Mouse (Mus musculus) kidney, adult 9 months (tissue): ENCODE data around the gene Gm6871.
"Not testable (repeated sequence)": the region's sequence is repeated elsewhere in the genome, so short reads cannot be mapped to it uniquely, and the experiment has no call there.

Experiments used
- DNase-seq: peaks from one replicate; pipeline ENCODE4 v3.0.0; 2022

Gm6871 gene

DNA sequence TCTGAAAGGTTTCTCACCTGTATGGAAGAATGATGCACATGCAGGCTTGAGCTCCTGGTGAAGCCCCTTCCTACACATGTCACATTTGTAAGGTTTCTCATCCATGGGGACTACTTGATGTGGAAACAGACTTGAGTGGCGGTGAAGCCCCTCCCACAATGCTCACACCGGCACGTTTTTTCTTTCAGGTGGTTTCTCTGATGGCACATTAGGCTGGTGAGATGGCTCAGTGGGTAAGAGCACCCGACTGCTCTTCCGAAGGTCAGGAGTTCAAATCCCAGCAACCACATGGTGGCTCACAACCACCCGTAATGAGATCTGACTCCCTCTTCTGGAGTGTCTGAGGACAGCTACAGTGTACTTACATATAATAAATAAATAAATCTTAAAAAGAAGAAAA lies at the start of gene Gm6871:
Gene Gm6871, minus strand, starts transcription at position 101 of the 400 bp plus-strand sequence.
- not testable (repeated sequence) for DNase-seq

DNA sequence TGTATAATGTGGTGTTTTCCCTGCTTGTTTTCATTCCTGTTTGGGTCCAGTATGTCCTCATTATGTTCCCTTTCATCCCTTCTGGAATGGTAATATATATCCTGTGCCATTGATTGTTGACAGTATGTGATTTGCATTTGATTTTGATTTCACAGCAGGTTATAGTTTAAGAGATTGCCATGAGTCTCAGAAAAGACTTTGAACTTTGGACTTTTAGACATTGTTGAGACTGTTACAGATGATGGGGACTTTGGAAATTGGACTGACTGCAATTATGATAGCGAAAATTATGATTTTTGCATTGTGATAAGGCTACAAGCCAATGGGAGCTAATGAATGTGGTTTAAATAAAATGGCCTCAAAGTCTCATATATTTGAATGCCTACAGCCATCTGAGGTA lies 42.8 kb upstream of the Gm6871 start:
- not testable (repeated sequence) for DNase-seq

DNA sequence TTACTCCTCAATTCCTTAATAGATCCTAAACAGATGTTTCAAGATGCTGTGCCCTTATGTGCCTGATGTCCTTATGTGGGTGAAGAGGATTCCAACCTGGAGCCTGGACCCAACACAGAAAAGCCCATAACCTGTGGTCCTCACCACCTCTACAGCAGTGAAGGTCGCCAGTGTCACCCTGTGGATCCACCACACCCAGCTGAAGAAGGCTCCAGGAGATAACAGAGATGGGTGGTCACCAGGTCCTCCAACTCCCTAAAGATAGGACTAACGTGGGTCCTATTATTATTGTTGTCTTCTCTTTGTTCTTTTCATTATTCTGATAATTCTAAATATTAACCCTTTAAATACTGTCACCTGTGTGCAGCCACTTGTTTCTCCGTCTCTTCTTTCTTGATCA lies 38.2 kb upstream of the Gm6871 start:
- DNase-seq = no peak

DNA sequence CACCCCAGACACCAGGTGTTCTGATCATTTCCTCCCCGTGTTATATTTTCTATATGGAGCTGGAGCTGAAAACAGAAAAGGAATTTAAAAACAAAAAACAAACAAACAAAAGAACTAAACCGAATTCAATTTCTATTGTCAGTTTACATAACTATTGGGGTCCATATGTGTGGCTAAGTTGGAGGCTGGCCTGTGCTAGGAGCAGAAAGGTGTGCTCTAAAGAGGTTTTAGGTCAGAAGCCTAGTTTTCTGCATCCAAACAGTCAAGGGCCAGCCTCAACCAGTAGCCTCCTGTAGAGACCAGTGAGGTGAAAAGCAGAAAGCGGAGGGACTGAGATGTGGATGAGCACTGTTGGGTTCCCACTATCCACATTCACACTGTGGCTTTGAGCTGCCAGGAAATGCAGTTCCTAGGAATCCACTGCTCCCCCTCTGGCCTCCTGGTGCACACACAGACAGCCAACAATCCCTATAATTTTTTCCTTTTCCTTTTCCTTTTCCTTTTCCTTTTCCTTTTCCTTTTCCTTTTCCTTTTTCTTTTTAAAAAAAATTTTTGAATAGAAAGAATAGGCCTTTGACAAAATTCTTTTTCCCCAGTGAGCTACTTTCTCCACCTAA lies 26.6 kb upstream of the Gm6871 start:
- DNase-seq = no peak

DNA sequence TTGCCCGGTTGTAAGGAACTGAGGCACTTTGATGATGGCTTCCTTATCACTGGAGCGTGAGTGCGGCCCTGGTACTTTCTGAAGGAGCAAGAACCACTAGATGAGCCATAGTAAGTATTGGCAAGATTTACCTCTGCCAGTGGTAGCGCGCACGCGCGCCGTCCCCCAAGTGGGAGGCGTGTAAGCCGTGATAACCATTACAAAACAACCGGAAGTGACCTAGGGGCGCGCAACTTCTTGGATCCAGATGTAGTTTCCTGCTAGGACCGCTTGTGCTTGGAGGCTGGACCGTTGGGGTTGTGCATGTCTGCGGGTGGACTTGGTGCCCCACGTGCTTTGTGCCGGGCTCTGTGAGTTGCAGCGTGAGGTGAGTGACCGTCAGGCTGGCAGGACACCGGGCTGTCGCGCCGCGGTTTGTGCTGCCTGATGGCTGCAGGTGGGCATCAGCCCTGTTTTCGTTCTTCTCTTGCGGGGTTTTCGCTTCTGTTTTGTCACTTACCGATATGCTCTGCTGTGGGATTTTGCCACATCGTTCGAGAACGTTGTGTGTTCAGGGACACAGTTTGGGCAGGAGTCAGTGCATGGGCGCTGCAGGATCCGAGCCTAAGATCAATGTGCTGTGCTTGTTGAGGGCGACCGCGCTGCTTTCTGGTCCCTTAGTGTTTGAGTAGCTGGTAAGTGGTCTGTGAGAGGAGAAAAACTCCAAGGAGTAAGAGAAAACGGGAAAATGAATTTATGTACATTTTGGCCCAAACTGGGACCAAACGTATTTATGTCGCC lies 25.8 kb upstream of the Gm6871 start, which contains the start of gene 2610021A01Rik:
Gene 2610021A01Rik, plus strand, starts transcription at position 197 of the 780 bp plus-strand sequence.
- DNase-seq = peak; percentile 97

DNA sequence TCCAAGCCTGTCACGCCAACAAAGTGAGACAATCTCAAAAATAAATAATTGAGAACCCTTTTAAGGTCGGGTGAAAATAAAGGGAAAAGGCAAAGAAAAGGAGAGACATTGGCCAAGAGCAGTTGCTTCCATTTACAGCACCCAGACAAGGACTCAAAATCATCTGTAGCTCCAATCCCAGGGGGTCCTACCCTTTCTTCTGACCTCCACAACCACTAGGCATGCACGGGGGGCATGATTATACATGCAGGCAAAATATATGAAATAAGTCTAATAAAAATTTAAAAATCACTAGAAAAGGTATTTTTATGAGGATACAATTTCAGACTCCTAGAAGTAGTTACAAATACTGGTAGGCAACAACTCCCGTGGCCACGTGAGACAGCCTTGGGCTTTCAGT lies 25.2 kb upstream of the Gm6871 start:
- no peak for DNase-seq

DNA sequence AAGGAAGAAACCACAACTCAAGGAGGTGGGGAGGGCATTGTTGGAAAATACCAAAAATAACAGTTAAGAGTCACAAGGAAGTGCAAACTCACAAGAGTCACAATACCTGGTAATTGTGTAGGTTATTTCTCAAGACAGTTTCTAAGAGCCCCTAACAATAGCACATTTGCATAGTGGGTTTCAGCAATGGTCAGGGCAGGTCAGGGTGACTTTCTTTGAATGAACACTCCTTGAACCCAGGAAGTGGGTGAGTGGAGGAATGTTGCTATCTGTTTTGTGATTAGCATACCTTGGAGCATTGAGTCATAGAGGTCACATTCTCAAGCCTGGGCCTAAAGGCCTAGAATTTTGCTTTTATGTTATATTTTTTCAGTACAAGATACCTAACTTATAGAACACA lies 14.4 kb upstream of the Gm6871 start:
- not testable (repeated sequence) for DNase-seq

DNA sequence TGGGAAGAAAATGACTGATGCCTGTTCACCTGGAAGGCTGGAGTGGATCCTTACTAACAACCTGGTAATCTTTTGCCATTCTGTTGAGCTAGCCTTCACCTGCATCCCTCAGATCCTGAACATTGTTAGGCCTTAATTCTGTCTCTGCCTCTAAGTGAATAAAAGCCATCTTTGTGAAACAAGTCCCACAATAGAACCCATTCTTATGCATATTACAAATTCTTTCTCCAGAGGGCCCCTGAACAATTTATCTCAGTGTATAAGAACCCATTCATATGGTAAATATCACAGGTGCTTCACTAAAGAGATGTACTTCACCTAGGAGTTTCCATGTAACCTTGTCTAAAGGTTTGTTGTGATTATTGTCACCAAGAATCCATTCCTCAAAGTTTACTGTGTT lies 8.6 kb upstream of the Gm6871 start:
- DNase-seq = no peak

DNA sequence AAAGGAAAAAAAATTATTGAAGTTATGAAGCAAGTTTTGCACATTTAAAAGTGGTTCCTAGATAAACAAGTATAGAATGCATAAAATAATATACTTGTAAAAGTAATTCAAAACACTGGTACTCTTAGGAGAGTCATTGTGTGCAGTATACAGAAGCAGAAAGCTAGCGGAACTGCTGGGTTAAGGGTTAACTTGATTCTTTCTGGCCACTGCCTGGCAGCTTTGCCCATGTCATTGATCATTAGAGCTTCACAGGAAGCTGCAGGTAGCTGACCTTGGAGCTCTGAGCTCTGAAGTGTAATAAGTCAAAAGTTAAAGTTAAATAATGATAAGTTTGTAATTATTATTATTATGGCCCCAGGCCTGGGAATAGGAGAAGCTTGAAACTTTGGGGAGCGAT lies 4.5 kb upstream of the Gm6871 start:
- peak; percentile 70 for DNase-seq

DNA sequence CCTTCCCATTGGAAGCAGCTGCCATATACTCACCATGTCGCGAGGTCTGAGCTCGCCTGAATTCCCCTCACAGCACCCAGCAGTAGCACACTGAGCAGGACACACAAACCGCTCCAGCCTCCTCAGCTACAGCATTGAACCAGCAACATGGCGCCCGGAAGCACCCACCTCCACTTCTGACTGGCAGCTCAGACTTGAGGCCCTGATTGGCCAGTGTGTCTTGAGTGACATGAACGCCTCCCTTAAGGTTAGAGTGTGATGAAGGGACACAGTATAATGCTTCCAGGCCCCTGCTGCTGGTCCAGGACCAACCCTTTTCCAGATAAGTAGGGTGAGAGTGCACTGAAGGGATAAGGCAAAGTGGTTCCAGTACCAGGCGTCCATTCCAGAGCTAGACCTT lies 12.8 kb downstream of the Gm6871 start:
- no peak for DNase-seq

DNA sequence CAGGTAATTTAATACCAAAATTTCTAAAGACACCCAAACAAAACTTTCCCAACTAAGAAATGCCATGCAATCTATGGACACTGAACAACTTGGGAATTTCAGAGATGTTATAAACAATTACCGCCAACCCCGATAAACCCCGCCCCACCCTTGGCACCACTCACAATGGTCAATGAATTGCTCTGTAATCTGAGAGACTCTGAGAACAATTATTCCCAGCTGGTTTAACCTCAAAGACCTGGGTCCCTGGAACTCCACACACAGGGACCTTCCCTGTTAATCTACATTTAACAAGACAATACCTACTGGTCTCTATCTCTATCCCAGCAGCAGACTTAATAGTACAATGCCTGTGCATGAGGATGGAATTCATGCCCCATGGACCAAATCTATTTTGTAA lies 60.8 kb downstream of the Gm6871 start:
- DNase-seq = no peak

DNA sequence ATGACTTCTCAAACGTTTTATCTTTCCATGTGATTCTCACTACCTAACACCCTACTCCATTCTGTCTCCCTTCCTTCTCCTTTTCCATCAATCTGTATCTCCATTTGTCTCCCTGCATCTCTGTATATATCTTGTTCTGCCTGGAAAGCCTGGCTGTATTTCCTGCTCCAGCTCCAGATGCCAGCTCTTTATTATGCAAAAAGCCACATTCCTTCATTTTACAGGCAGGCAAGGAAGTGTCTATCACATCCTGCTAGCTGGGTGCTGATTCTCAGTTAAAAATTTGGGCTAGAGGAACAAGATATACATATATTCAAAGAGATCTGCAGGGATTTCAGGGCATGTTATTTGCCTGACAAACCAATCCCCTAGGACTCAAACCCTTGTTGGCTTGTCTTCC lies 61.3 kb downstream of the Gm6871 start:
- no peak for DNase-seq

DNA sequence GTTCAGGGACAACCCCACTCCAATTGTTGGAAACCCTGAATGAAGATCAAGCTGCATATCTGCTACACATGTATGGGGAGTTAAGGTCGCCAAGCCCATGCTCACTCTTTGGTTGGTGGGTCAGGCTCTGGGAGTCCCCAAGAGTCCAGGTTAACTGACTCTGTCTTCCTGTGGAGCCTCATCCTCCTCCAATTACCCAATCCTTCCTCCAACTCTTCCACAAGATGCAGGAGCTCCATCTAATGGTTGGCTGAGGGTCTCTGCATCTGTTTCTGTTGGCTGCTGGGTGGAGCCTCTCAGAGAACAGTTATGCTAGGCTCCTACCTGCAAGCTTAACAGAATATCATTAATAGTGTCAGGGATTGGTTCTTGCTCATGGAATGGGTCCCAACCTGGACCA lies 71.1 kb downstream of the Gm6871 start:
- no peak for DNase-seq

DNA sequence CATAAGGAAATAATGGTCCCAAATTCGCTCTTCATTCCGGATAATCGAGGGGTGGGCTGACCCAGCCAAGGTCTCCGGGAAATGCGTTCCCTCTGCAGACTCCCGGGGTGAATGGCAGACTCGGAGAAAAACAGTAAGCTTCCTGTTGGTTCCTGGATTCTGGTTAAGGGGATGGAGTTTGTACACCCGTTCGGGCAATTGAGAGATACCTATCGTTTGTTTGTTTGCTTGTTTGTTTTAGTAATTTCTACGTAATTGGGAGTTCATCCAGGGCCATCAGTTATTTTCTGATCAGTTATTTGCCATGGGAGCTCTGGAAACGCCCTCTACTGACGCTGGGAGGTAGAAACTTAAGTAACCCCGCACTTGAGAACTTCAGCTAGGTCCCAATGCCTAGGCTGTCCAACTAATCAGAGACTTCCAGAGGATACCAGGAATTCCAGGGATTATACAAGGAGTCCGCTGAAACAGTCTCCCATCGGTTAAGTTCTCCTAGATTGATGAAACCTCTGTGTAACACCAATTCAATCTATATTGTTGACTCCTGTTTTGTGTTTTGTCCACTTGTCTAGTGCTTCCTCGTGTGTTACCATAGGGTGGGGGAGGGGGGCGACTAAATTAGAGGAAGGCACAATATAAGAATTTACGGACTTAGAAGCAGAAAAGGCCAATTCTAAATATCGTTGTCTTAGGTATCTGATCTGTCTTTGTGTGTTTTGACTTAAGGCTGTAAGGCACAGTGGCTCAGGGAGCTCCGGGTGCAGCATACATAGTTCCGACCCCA lies 73.1 kb downstream of the Gm6871 start:
- peak; percentile 90 for DNase-seq

DNA sequence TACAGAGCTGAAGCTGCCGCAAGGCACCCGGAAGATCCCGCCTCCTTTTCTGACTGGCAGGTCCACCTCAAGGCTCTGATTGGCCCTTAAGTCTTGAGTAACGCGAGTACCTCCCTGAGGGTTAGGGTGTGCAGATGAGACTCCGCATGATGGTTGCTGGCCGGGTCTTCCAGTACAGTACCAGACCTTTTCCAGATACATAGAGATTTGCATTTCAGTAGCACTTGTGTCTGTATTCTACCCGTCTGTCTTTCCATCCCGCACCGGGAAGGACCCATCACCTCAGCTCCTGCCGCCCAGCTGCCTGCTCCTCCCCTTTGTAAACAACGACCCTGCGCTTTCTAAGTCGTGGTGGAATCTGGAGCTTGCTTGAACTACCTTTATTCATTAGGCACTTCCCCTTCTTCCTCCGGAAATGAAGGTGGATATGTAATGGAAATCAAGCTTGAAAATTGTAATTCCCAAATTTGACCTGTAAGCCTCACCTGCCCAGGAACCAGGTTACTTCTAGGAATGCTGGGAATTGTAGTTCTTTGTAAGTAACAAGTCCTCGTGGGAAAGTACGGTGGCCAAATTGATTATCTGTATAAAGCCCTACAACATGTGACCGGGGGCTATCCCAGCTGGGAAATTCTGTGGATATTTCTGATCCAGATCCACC lies 73.9 kb downstream of the Gm6871 start, which contains the start of the genes Gm20449 and AW146154:
Gene Gm20449, minus strand, starts transcription at position 29 of the 661 bp plus-strand sequence.
Gene AW146154, minus strand, starts transcription at position 502 of the 661 bp plus-strand sequence.
- peak; percentile 99 for DNase-seq

DNA sequence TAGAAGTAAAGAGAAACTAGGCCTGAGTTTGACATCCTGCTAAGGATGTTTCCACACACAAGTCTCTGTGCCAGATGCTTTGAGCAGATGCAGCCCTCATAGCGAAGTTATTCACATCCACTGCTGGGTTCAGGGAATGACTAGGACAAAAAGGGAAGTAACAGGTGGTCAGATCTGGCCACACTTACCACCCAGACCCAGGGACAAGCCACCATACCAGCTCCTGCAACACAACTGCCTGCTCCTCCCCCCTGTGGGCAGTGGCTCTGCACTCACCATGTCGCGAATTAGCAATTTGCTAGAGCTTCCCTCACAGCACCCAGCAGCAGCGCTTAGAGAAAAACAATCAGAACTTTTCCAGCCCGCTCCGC lies 74.5 kb downstream of the Gm6871 start:
- DNase-seq = not testable (repeated sequence)

DNA sequence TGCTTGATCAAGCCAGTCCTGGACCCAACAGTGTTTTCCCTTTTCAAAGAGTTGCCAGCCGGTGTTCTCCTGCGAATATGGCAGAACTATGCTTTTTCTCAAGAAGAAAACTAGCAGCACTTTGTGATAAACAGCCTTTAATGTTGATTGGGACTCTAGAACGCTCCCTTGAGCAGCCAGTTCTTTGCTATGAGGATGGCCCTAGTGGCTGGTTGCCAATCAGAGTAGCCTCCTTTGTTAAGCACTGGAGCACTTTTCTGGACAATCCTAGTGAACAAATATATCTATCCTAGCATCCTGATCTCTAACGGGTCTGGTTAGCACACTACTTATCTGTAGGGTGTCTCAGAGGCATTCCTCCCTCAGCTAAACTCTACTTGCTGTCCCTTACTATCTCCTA lies 75.0 kb downstream of the Gm6871 start:
- DNase-seq = peak; percentile 32

DNA sequence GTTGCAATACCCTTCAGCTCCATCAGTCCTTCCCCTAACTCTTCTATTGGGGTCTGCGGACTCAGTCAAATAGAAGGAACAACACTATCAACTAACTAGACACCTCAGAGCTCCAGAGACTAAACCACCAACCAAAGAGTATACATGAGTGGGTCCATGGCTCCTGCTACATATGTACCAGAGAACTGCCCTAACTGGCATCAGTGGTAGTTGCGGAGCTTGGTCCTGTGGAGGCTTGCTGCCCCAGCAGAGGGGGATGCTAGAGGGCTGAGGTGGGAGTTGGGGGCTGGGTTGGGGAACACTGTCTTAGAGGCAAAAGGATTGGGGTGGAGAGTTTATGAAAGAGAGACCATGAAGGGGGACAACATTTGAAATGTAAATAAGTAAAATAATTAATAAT lies 75.6 kb downstream of the Gm6871 start:
- no peak for DNase-seq
